ENCODE assay signal across 12 mouse cellular contexts in genomic region chr1:138785856-138786255, GRCm38 (mm10).
DNase-seq lines count a peak whose midpoint lies in the region; ATAC-seq lines count a peak whose summit lies in the region.
"Had no signal": no experiment of that assay in that cellular context is flagged by ENCODE, and none has a peak within 500 bp of the region (broad histone marks: within the 10 kb centered on the region; RNA-seq: fewer than 3 reads in every experiment).

No protein-coding gene starts in this region.

- no peak overlapping the region for H3K27ac ChIP-seq in forebrain, embryonic 11.5 days (ENCODE audit: low read depth, low read length)
- no peak overlapping the region for H3K27ac ChIP-seq in forebrain, embryonic 10.5 days
- no peak overlapping the region for H3K27ac ChIP-seq in midbrain, embryonic 13.5 days
- no peak overlapping the region for H3K27ac ChIP-seq in midbrain, embryonic 16.5 days (ENCODE audit: low read length)
- H3K27ac ChIP-seq: liver, embryonic 15.5 days had no signal

- no peak overlapping the region for H3K4me2 ChIP-seq in forebrain, embryonic 11.5 days (ENCODE audit: low read depth, low read length, severe bottlenecking)
- no peak overlapping the region for H3K4me2 ChIP-seq in midbrain, embryonic 13.5 days (replicated peaks)
- no peak overlapping the region for H3K4me2 ChIP-seq in midbrain, embryonic 16.5 days (ENCODE audit: low read length)
- H3K4me2 ChIP-seq: liver, embryonic 15.5 days had no signal

- no peaks in the 10 kb centered on the region for H3K36me3 ChIP-seq in forebrain, embryonic 11.5 days (ENCODE audit: control insufficient read depth, insufficient read depth, low read length)
- no peaks in the 10 kb centered on the region for H3K36me3 ChIP-seq in forebrain, embryonic 10.5 days (replicated peaks)
- no peaks in the 10 kb centered on the region for H3K36me3 ChIP-seq in midbrain, embryonic 13.5 days
- H3K36me3 ChIP-seq in midbrain, embryonic 16.5 days (ENCODE audit: control insufficient read depth, insufficient read depth, low read length) = no peaks in the 10 kb centered on the region
- H3K36me3 ChIP-seq: liver, embryonic 15.5 days had no signal

- no peak overlapping the region for H3K4me3 ChIP-seq in forebrain, embryonic 11.5 days (ENCODE audit: low read depth, low read length)
- no peak overlapping the region for H3K4me3 ChIP-seq in forebrain, embryonic 10.5 days
- H3K4me3 ChIP-seq in midbrain, embryonic 13.5 days (replicated peaks) = no peak overlapping the region
- H3K4me3 ChIP-seq in midbrain, embryonic 16.5 days (ENCODE audit: low read depth, low read length) = no peak overlapping the region
- H3K4me3 ChIP-seq: liver, embryonic 15.5 days had no signal

- H3K9ac ChIP-seq in forebrain, embryonic 11.5 days (ENCODE audit: low read length) = no peak overlapping the region
- H3K9ac ChIP-seq in midbrain, embryonic 13.5 days (replicated peaks) = no peak overlapping the region
- no peak overlapping the region for H3K9ac ChIP-seq in midbrain, embryonic 16.5 days (ENCODE audit: low read depth, low read length)
- H3K9ac ChIP-seq: liver, embryonic 15.5 days had no signal

- no peaks in the 10 kb centered on the region for H3K9me3 ChIP-seq in forebrain, embryonic 11.5 days (ENCODE audit: control insufficient read depth, low read length)
- H3K9me3 ChIP-seq in forebrain, embryonic 10.5 days = no peaks in the 10 kb centered on the region
- H3K9me3 ChIP-seq in midbrain, embryonic 13.5 days = no peaks in the 10 kb centered on the region
- no peaks in the 10 kb centered on the region for H3K9me3 ChIP-seq in midbrain, embryonic 16.5 days (replicated peaks; ENCODE audit: control insufficient read depth, low read length, poor library complexity, severe bottlenecking)
- H3K9me3 ChIP-seq: liver, embryonic 15.5 days had no signal

- H3K4me1 ChIP-seq in forebrain, embryonic 11.5 days (replicated peaks; ENCODE audit: control insufficient read depth, insufficient read depth, low read length) = peaks cover 5% of the 10 kb centered on the region; the same call in 1 of the 2 replicates
- peaks cover 6% of the 10 kb centered on the region; the same call in 1 of the 2 replicates for H3K4me1 ChIP-seq in forebrain, embryonic 10.5 days
- no peaks in the 10 kb centered on the region; the same call in 1 of the 2 replicates for H3K4me1 ChIP-seq in midbrain, embryonic 13.5 days (replicated peaks)
- H3K4me1 ChIP-seq in midbrain, embryonic 16.5 days (ENCODE audit: control insufficient read depth, insufficient read depth, low read length) = no peaks in the 10 kb centered on the region
- H3K4me1 ChIP-seq: liver, embryonic 15.5 days had no signal

- peak; percentile 46; the same call in 1 of the 2 replicates for ATAC-seq in forebrain, embryonic 11.5 days (replicated peaks; ENCODE audit: low FRiP score)
- 0 out of 2 replicates have a peak, but pooled peaks have one; percentile 45 for ATAC-seq in midbrain, embryonic 13.5 days
- no peak for ATAC-seq in midbrain, embryonic 16.5 days
- peak; percentile 76 for ATAC-seq in inflammation-experienced regulatory T-cells, adult 6 months

- no peaks in the 10 kb centered on the region for H3K27me3 ChIP-seq in forebrain, embryonic 11.5 days (ENCODE audit: control insufficient read depth, insufficient read depth, low read length)
- no peaks in the 10 kb centered on the region for H3K27me3 ChIP-seq in forebrain, embryonic 10.5 days (ENCODE audit: poor library complexity, severe bottlenecking)
- no peaks in the 10 kb centered on the region for H3K27me3 ChIP-seq in midbrain, embryonic 13.5 days
- no peaks in the 10 kb centered on the region for H3K27me3 ChIP-seq in midbrain, embryonic 16.5 days (ENCODE audit: control insufficient read depth, insufficient read depth, low read depth, low read length)
- H3K27me3 ChIP-seq: liver, embryonic 15.5 days had no signal

- no peak for DNase-seq in forebrain, embryonic 11.5 days (ENCODE audit: low spot score)
- DNase-seq in forebrain, embryonic 10.5 days (ENCODE audit: extremely low spot score, low spot score) = no peak
- DNase-seq in thymus, postnatal 14 days = peak; percentile 74
- DNase-seq in kidney, adult 18-20 months = no peak
- DNase-seq in frontal cortex, postnatal 36 days (ENCODE audit: low spot score in 2 of 2) = no peak
- DNase-seq: adrenal gland, adult 8-10 months; cerebellum, adult 11 months; heart, postnatal 36 days had no signal

- 66% methylated on average over 10 of the region's 10 CpGs for WGBS in forebrain, embryonic 11.5 days
- 77% methylated on average over 10 of the region's 10 CpGs for WGBS in forebrain, embryonic 10.5 days
- WGBS in midbrain, embryonic 13.5 days = 64% methylated on average over 10 of the region's 10 CpGs
- WGBS in midbrain, embryonic 16.5 days = 52% methylated on average over 10 of the region's 10 CpGs
